Mouse (Mus musculus): ENCODE measurements at regions not wholly inside any gene's neighbourhood (a gene's known extent, or its start where the extent isn't known, plus 50 kb on each side); places are given as distances from the start of the nearest gene placed in this dataset.
A peak's percentile ranks its signal among the peaks of the same experiment; 100 is the strongest.

DNA sequence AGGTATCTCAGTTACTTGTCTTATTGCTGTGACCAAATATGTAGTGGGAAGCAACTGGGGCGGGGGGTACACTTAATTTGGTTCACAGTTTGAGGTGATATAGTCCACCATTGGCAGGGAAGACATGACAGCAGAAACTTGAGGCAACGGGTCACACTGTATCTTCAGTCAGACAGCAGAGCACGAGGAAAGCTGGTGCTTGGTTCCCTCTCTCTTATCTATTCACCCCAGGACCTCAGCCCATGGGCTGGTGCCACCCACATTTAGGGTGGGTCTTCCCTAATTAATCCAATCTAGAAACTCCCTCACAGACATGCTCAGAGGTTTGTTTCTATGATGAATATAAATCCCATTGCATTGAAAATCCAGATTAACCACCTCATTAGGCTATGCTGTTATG is 56.5 kb downstream of the Otud1 start:
- peak; percentile 88 for ATAC-seq (replicated peaks; ENCODE audit: low FRiP score, poor library complexity, severe bottlenecking)

DNA sequence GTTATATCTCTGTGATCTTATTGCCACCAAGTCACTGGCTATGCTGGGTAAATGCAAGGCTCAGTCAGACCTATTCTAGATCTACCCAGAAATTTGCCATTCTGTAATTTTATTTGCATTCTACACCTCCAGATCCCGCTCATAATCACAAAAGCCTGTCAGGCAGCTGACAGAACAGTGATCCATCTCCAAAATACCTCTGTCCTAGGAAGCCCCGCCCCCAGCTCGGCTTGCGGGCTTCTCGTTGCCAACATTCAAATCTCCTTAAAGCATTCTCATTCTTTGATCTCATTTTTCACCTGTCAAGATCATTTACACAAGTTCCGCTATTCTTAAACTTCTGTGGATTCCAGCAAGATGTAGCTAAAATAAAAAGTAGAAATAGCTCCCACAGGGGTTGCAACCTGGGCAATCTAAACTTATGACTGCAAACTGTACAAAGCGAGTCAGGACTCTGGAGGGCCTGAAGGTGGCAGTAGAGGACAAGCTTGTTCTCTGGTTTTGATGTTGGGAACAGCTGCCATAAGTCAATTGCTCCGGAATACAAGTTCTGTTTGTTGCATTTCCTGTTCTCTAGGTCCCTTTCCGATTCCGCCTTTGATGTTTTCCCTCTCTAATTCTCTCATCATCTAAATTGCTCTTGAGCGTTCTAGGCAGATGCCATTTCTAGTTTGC is 58.1 kb downstream of the Otud1 start:
- ATAC-seq (replicated peaks; ENCODE audit: low FRiP score, poor library complexity, severe bottlenecking), result peak; percentile 88

- ATAC-seq (replicated peaks; ENCODE audit: low FRiP score, poor library complexity, severe bottlenecking), result no peak
Measured at GRCm38 (mm10) chr2:19716388-19716787, 58.8 kb downstream of the Otud1 start.

- ATAC-seq (replicated peaks; ENCODE audit: low FRiP score, poor library complexity, severe bottlenecking), result no peak
Measured at GRCm38 (mm10) chr2:19726085-19726484, 68.5 kb downstream of the Otud1 start.

DNA sequence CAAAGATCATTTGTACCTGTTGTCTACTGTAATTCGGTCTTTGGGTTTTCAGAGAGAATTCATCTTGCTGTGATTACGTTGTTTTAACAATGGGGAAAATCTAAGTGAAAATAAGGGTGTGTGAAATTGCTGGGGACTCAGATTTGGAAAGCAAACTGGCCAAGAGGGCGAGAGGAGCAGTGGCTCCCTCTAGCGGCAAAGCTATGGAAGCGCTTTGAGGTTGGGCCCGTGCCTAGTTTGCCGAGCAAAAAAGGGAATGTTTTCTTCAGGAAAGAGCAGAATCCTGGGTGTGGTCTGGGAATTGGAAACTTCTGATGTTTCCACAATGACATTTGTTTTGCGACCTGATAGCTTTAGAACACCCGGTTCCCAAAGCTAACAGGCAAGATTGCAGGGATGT is 69.4 kb downstream of the Otud1 start:
- peak; percentile 62; the same call in 1 of the 2 replicates for ATAC-seq (replicated peaks; ENCODE audit: low FRiP score, poor library complexity, severe bottlenecking)

DNA sequence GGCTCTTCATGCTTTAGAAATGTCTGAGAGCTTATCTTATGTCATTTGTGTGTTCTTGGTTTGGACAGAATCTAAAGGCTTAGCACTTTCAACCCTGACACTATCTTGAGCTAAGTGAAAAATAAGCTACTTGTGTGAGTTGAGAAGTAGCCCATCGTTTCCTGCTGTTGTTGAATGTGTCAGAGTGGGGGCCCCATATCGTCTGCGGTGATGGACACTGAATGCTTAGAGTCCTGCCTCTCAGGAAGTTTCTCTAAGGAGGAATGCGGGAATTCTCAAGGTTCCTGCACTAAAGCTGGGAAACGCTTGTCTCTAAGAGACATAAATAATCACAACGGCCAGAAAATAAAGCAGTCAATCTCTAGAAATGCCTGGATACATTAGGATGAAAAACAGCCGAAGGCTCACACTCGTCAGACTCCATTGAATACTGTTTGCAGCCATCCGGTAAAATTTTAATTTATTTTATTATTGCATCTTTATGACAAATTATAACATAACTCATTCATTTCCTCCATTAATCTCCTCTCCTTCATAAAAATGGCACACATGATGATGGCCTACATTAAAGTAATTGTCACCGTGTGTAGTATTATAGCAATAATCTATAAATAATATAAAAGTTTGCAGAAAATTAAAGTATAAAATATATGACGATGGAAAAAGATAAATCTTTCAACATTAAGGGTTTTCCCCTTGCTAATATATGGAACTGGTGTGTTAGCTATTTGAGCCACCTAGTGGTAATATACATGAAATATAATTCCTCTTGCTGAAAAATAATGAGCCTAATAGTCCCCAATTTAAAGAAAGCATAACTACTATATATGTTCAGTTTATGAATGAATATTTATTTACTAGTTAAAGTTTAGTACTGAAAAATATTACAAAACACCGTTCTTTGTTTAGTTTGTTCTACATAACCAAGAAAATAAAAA is 75.6 kb downstream of the Otud1 start:
- ATAC-seq (replicated peaks; ENCODE audit: low FRiP score, poor library complexity, severe bottlenecking), result no peak

- no peak for ATAC-seq (replicated peaks; ENCODE audit: low FRiP score, poor library complexity, severe bottlenecking)
Measured at GRCm38 (mm10) chr2:19734164-19734870, 76.8 kb downstream of the Otud1 start.

DNA sequence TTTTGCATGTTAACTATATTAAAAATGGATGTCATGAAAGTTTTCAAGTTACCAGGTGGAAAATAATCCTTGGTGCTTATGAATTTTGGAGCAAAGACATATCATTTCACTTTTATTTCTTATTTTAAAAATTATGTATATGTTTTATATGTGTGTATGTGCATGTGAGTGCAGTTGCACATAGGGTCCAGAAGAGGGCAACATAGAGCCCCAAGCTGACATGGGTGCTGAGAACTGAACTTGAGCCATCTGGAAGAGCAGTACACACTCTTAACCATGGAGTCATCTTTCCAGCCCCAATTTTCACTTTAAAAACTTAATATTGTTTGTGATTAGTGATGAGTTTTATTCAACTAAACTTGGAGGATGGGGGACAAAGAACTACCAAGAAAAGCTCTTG is 84.0 kb downstream of the Otud1 start:
- ATAC-seq (replicated peaks; ENCODE audit: low FRiP score, poor library complexity, severe bottlenecking), result no peak

DNA sequence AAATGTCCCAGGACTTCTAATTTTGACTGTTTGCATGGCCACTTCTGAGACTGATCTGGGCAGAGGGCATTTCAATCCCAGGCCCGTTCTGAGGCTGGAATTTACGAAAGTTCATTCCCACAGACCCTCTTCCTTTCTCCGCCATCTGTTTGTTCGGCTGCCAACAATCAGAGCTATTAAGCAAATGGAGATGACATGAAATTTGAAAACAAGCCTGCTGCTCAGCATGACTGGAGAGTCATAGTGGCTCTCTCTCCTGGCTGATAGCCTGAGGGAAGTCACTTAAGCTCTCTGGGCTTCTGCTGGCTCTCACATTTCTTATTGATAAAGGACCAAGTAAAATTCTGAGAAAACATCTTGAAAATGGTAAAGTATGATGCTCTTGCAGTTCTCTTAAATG is 85.9 kb downstream of the Otud1 start:
- ATAC-seq (replicated peaks; ENCODE audit: low FRiP score, poor library complexity, severe bottlenecking), result no peak

DNA sequence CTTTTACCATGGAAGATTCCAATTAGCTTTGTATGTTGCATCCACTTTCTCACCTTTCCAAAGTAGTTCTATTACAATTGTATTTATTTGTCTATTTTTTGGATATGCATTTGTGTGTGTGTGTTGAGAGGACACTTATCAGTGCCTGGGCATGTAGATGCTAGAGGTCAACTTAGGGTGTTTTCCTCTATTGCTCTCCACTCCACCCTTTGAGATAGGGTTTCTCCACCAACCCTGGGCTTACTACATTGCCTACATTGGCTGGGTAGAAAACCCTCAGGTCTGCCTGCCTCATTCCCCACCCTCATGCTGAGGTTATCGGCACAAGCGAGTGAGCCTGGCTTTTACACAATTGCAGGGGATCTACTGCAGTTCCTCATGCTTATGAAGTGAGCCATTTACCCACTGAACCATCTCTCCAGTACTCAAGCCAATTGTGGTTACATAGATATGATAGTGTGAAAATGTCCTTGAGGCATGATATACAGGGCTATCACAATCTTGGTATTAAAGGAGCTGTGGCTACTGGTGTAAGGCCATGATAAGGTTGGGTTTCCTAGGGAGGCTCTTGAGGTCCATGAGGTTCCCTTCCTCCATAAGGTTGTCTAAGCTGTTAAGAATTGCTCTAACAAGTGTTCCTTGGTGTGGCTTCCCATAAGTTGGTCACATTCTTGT is 87.6 kb downstream of the Otud1 start:
- no peak for ATAC-seq (replicated peaks; ENCODE audit: low FRiP score, poor library complexity, severe bottlenecking)

DNA sequence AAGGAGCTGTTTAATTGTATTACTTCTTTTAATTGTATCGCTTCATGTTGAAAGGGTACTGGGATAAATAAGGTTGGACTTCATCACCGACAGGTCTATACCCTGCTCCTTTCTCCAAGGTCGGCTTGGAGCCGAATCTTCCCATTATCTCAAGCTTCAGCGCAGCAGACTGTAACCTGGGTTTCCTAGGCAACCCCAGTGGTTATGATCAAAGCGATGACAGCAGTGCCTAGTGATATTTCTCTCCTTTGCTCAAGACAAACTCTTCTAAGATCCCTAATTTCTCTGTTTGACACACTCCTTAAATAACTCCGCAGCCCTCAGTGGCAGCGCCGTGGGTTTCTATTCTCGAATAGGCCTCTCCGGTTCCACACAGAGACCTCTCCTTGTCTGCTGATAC is 95.2 kb downstream of the Otud1 start:
- no peak for ATAC-seq (replicated peaks; ENCODE audit: low FRiP score, poor library complexity, severe bottlenecking)

DNA sequence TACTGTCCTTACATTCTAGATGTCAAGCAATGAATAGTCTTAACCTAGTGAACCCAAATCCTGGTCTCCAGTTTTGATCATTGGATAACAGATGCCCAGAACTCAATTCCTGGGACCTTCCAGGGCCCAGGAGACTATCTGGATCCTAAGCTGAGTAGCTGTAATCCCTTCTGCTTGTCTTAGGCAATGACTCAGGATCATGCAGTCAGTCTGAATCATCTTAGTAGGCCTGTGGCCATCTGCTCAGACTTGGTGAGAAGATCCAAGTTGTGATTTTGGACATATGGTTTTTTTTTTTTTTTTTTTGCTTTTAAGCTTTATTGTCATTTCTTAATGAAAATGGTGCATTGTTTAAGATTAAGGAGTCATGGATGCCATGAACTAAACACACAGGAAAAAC is 95.9 kb downstream of the Otud1 start:
- ATAC-seq (replicated peaks; ENCODE audit: low FRiP score, poor library complexity, severe bottlenecking), result no peak

DNA sequence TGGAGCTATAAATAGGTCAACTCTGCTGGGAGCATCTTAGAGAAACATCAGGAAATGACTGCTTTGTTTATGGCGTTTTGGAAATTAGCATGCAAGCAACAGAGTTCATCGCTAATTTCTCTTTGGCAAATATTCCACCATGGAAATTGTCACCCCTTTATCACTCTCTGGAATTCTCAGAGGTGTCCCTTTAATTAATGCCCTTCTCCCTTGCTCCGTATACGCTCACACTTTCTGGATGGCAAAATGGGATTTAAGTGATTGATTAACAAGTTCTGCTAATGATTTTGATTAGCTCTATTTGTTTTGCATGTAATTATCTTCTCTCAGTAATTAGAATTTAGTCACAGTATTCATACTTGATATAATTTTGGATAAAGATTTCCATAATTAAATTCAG is 100.4 kb downstream of the Otud1 start:
- ATAC-seq (replicated peaks; ENCODE audit: low FRiP score, poor library complexity, severe bottlenecking), result no peak

DNA sequence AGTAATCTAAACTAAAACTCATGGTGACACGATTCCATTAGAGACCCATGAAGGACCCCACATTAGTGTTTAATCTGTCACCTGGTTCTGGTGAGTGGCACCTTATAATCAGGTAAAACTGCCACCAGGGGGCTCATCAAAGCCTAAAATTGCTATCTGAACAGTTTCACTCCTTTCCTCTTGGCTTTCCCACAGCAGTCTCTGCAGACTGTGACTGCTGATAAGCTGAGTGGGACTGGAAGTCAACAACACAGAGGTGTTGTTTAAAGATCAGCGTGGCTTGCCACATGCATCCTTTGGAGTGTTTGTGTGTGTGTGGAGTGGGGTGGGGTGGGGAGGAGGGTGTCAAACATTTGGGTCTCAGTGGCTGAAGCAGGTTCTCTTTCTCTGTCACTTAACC is 101.6 kb downstream of the Otud1 start:
- no peak for ATAC-seq (replicated peaks; ENCODE audit: low FRiP score, poor library complexity, severe bottlenecking)

DNA sequence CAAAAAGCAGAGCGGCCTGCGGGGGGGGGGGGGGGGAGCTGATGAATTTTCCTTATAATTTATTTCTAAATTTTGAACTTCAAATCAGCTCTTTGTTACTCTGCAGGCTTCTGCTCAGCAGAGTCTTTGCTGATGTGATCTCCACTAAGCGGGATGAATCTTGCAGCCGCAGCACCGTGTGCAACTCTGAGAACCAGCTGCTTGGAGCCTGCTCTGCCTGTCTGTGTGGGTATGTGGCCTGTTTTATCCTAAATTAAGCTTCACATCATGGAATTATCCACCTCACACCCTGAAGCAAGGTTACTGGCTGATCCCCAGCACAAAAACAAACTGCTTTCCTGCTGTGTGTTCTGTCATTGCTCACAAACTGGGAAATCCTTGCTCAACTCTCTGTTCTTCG is 102.0 kb downstream of the Otud1 start:
- no peak for ATAC-seq (replicated peaks; ENCODE audit: low FRiP score, poor library complexity, severe bottlenecking)

- no peak for ATAC-seq (replicated peaks; ENCODE audit: low FRiP score, poor library complexity, severe bottlenecking)
Measured at GRCm38 (mm10) chr2:19762996-19763395, 105.4 kb downstream of the Otud1 start.

GRCm38 (mm10) chr2:19784913-19785312 is 124.7 kb upstream of the Etl4 start:
- ATAC-seq (replicated peaks; ENCODE audit: low FRiP score, poor library complexity, severe bottlenecking), result no peak

- no peak for ATAC-seq (replicated peaks; ENCODE audit: low FRiP score, poor library complexity, severe bottlenecking)
Measured at GRCm38 (mm10) chr2:19785663-19786260, 123.8 kb upstream of the Etl4 start.

GRCm38 (mm10) chr2:19792177-19792576 is 117.4 kb upstream of the Etl4 start:
- no peak for ATAC-seq (replicated peaks; ENCODE audit: low FRiP score, poor library complexity, severe bottlenecking)

DNA sequence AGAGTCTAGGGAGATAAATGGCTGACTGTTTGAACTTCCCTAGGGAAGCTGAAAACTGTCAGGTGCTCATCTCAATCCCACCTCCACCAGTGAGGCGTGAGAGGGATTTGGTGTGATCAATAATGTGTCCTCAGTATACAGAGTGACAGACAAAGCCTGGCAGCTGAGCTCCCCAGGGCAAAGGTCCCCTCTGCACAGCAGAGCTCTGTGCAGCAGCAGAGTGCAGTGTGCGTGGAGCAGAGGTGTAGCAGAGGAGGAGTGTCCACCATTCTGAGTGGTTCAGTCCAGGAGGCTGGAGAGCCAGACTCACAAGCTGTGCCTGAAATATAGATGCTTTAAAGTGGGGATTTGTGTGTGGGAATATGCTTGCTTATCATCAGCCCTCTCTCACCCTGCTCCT is 112.8 kb upstream of the Etl4 start:
- ATAC-seq (replicated peaks; ENCODE audit: low FRiP score, poor library complexity, severe bottlenecking), result no peak

All from erythroblast, adult 5-6 weeks (primary cell).